Mouse (Mus musculus) lung, adult 2 months (tissue): Measurements from ENCODE around the gene Ppp1r26.

Experiments used
- CTCF ChIP-seq: fragments of 200-500 bp; IDR thresholded peaks from 2 replicates; pipeline ENCODE4 v1.5.1; 2011; ENCODE audit warnings: mild to moderate bottlenecking, low read length, control low read depth; ENCODE audit not compliant: insufficient read depth
- POLR2A ChIP-seq: fragments of 200-500 bp; IDR thresholded peaks from 2 replicates; pipeline ENCODE4 v1.6.1; 2011; ENCODE audit warnings: low read depth, mild to moderate bottlenecking, control low read depth, low read length, borderline replicate concordance; ENCODE audit errors: extremely low read depth

- TF ChIP-seq POLR2A (no peak), CTCF (no peak)
Observed at GRCm38 (mm10) chr2:28483861-28484260, 37.3 kb downstream of the Ppp1r26 start.
